Mouse (Mus musculus): ENCODE measurements at regions not wholly inside any gene's neighbourhood (a gene's known extent, or its start where the extent isn't known, plus 50 kb on each side); places are given as distances from the start of the nearest gene placed in this dataset.

DNA sequence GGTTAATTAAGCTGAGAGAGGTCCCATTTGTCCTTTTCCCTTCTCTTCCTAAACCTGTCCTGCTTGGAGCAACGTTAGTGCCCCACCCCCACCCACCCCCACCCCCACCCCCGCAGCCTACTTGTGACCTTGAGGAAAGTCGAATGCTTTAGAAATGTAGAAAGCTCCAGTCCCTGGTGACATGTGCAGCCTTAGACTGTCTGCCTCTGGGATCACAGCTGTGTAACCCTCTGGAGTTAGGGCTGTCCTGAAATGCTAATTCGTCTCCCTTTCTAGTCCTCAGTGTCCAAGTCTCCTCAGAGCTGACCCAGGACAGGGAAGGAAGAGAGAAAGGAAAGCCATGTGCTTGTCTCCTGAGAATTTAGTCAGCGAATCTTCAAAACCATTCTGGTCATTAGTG, 125.0 kb upstream of the Bcor start:
- no peak for TF ChIP-seq POLR2AphosphoS5 (IDR thresholded peaks at IDR 0.05; ENCODE audit: insufficient replicate concordance, low read depth, low read length)
- no peak for TF ChIP-seq CTCF (IDR thresholded peaks at IDR 0.05; ENCODE audit: low read depth, low read length)

Data from G1E (cell line).